Mouse (Mus musculus) common myeloid progenitor, adult 5-6 weeks (primary cell): ENCODE data around the gene Plxna3. TPM values are rescaled to one million over a fixed set of nuclear protein-coding genes. Genes with fewer than 3 reads are reported as not detected.
"Not testable (repeated sequence)": the region's sequence is repeated elsewhere in the genome, so short reads cannot be mapped to it uniquely, and the experiment has no call there.

Experiments
- ATAC-seq: replicated peaks from 2 replicates; pipeline ENCODE4 v1.8.0; 2016; ENCODE audit warnings: low read depth, mild to moderate bottlenecking, moderate TSS enrichment, inconsistent platforms; ENCODE audit not compliant: poor library complexity, severe bottlenecking
- total RNA-seq: library from RNA; stranded (forward); fragments of 200-1000, 187-1606 nt; gene quantifications from 2 replicates; pipeline ENCODE4 v1.2.3, GENCODE M21; 2017

The Plxna3 gene
- 0.92 and 1.2 TPM in 2 replicates for total RNA-seq

GRCm38 (mm10) chrX:74328725-74329161 lies at the start of gene Plxna3:
Gene Plxna3, plus strand, starts transcription at chrX:74329066.
- ATAC-seq, result peak; percentile 97

DNA sequence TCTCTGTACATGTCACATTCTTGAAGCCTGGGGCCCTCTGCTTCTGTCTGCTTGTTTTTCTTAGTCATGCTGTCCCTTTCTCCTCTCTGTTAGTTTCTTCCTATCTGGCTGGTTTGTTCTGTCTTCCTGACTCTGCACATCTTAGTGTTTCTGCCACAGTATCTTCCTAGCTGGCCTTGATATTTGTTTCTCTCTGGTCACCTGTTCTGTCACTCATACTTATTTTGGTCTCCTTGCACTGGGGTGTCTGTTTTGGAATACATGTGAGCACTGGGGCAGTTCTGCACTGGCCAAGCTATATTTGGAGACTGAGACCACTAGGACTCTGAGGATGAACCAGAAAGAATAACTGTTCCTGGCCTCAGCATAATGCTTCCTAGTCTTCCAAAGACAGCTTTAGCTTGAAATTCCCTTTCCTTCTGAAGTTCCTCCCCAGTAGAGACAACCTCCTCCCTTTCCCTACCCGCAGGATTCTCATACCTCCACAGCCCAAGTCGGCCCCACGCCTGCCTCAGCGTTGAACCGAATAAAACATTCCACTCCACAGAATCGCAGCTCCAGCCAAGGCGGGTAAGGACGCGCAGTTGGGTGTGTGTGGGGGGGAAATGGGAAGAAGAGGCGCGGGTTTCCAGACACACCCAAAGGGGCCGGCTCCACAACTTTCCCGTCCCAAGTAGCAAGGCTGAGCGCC lies 47.7 kb upstream of the Plxna3 start:
- ATAC-seq, result no peak

DNA sequence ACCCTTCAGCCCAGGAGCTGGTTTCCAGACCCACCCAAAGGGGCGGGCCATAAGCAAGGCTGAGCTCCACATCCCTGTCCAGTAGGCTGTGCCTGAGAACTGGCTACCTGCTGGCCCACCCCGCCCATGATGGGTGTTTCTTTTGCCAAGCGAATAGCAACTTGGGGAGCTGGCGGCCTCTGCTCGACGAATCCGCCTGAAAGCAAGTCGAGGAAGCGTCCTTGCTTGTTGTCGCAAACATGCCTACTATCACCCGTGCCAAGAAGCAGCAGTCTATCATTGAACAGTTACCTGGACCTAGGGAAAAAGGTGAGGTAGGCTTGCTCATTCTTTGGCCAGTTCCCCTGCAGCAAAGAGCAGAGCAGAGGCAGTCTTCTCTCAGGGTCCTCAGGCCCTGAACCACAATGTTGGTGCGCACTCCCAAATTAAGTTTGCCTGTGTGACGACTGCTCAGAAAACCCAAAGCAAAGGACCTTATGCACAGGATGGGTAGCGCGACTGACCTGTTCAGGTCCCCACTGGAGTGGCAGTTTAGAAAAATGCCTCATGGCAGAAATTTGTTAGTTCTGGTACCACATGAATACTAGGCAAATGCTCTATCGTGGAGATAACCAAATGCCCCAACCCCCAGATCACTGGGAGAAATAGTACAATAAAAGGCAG lies 47.0 kb upstream of the Plxna3 start, which contains the start of the genes Taz and Dnase1l1:
Gene Taz, plus strand, starts transcription at position 181 of the 663 bp plus-strand sequence.
Gene Dnase1l1, minus strand, starts transcription at position 606 of the 663 bp plus-strand sequence.
- peak; percentile 88 for ATAC-seq

DNA sequence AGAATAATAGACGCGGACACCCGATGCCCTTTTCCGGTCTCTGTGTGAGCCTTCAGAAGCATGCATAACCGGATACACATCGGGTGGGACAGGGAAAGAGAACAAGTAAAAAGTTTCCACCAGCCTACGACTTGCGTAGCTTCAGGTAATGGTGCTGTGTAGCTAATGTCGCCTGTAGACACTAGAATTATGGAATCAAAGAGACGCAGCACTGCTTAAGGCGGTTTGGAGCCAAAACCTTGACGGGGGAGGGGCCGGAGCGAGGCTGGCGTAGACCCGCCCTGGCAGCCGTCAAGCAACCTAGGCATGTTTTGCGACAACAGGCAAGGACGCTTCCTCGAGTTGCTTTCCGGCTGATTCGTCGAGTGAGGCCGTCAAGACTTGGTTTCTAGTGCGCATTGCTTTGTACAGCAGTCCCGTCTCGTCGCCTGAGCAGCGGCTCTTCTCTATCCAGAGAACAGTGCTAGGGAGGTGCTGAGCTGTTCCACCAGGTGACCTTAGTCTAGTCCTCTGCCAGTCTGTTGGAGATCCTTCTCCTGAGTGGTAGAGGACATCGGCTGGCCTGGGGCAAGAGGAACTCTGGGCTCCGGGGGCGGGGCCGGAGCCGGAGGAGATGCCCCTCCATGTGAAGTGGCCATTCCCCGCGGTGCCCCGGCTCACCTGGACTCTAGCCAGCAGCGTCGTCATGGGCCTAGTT lies 46.3 kb upstream of the Plxna3 start:
- peak; percentile 77 for ATAC-seq

DNA sequence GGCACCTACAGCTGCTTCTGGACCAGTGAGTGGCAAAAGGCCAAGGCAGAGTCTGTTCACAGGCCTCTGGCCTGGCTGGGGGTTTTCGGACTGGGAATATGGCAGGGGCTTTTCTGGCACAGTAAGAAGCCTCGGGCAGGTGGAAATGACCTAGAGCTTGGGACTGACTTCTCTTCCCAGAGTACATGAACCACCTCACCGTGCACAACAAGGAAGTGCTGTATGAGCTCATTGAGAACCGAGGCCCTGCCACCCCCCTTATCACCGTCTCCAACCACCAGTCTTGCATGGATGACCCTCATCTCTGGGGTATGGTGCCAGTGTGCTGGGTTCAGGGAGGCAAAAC lies 45.8 kb upstream of the Plxna3 start:
- ATAC-seq, result no peak

- no peak for ATAC-seq
Observed at GRCm38 (mm10) chrX:74293431-74293830, 35.4 kb upstream of the Plxna3 start.

GRCm38 (mm10) chrX:74296538-74297448 lies 32.1 kb upstream of the Plxna3 start, which contains the start of gene Atp6ap1:
Gene Atp6ap1, plus strand, starts transcription at chrX:74297097.
- peak; percentile 99 for ATAC-seq

- no peak for ATAC-seq
Observed at GRCm38 (mm10) chrX:74298348-74298747, 30.5 kb upstream of the Plxna3 start.

- ATAC-seq, result peak; percentile 28
Observed at GRCm38 (mm10) chrX:74299721-74300120, 29.1 kb upstream of the Plxna3 start.

- peak; percentile 97 for ATAC-seq
Observed at GRCm38 (mm10) chrX:74304867-74305700, 23.8 kb upstream of the Plxna3 start, which contains the start of gene Gdi1. Gene Gdi1, plus strand, starts transcription at chrX:74304998.

GRCm38 (mm10) chrX:74312540-74313464 lies 16.1 kb upstream of the Plxna3 start, which contains the start of gene Fam50a:
Gene Fam50a, plus strand, starts transcription at chrX:74313033.
- peak; percentile 99 for ATAC-seq

DNA sequence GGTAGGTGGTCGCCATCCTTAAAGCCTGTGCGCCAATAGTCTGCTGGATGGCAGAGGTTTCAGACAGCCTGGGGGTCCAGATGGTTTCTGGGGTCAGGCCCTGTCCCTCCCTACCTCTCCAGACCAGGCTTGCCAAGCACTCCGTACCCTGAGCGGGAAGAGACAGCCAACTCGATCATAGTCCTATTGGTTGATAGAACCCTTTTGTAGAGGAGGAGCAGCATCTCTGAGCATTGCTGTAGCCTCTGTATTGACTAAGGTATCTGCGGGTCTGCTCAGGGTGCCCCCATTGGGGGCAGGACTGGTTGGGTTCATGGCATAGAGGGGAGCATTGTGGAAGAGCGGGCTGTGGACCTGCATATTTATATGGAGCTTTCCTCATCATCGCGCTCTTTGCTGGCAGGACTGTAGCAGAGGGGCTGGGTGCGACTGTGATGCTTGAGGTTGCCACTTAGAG lies 377 bp downstream of the Plxna3 start:
- no peak for ATAC-seq

DNA sequence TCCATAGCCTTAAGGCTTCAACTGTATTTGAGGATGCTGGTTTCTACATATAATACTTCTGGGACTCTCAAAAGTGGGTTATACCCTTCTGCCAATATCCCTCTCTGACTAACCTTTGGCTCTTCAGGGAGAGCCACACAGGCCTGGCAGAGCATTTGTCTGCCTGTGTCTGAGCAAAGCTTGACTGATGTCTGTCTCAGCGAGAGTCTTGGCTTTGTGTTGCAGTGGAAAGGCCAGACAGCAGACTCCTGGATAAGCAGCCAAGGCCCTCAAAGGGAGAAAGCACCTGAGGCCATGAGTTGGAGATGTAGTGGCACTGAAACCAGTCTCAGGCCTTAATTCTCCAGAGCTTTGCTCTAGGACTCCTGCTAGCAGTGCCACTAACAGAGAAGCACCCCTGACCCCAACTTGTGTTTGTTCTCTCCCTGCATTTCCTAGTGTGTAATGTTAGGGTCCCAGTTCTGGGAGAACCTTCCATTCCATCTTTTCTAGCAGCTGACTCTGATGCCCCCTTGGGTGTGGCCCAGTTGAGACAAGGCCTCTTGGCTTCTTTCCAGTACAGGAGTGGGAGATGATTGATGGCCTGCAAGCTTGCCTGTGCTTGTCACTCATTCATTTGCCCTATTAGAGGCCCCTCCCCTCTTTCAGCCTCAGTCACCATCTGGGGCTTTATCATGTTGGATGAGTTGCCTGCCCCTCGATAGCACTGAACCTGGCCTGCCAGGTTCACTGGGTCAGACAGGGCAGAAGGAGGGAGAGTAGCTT lies 1.5 kb downstream of the Plxna3 start:
- no peak for ATAC-seq

DNA sequence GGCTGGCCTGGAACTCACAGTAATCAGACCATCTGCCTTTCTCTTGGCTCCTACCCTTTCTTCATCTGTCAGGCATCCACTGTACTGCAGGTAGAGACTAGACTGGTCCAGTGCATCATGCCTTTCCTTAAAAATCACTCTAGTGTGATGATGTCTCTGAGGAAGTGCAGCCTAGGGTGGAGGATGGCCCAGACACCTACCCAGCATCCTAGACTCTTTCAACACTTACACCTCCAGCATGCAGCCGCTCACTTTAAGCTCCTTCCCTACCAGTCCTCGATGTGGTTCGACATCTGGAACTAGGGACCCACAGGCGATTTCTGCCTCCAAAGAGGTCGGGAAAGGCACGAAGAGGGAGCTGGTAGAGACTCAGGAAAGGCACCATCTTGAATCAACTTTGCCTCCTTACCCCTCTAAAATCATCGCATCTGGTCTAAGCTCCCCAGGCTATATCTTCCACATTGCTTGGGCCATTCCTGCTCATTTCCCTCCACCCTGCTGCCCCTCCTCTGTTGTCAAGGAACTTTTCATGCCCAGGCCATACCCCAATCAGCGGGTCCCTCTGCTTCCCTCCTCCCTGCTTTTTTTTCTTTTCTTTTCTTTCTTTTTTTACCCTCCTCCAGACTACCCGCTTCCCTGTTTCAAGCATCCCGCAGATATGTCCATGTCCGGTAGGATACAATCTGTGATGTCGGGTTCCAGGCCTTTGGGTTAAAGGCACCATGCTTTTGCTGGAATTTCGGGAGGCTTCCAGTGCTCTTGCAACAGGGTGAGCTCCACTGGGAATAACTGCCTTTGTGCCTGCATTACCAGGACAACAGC lies 24.0 kb downstream of the Plxna3 start:
- ATAC-seq, result peak; percentile 18; the same call in 1 of the 2 replicates

DNA sequence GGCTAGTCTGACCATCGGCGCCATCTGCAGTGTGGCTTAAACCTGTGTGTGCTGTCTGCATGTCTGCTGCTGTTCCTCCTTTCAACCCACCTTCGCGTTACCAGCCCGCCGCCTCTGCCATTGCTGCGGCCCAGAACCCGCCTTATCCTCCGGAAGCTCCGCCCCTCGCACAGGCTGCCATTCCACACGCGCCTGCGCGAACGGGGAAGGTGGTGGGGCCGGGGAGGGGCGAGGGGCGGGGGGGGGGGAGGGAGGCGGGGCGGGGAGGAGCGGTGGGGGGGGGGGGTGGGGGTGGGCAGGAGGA lies 24.6 kb downstream of the Plxna3 start, which contains the start of gene Lage3:
Gene Lage3, minus strand, starts transcription at position 152 of the 304 bp plus-strand sequence.
- ATAC-seq, result peak; percentile 98

- not testable (repeated sequence) for ATAC-seq
Observed at GRCm38 (mm10) chrX:74357069-74357468, 28.2 kb downstream of the Plxna3 start.
